Mouse (Mus musculus) small intestine, adult 2 months (tissue): ENCODE results near the gene Cfh. TPM values are rescaled to one million over a fixed set of nuclear protein-coding genes. Genes with fewer than 3 reads are reported as not detected.

Experiments
- H3K27ac ChIP-seq: fragments of 200-500 bp; 2 replicates; pipeline ENCODE4 v1.5.1; 2012; ENCODE audit warnings: low read depth, low read length, control low read depth, inconsistent platforms; ENCODE audit not compliant: insufficient read depth
- H3K27me3 ChIP-seq: fragments of 200-500 bp; 2 replicates; pipeline ENCODE4 v1.6.1; 2012; ENCODE audit warnings: mild to moderate bottlenecking, moderate library complexity, low read length, inconsistent platforms; ENCODE audit not compliant: control insufficient read depth, insufficient read depth
- H3K36me3 ChIP-seq: fragments of 200-500 bp; 2 replicates; pipeline ENCODE4 v1.6.1; 2012; ENCODE audit warnings: mild to moderate bottlenecking, low read length, control low read depth, inconsistent platforms; ENCODE audit not compliant: control insufficient read depth, insufficient read depth
- H3K4me1 ChIP-seq: fragments of 200-500 bp; 2 replicates; pipeline ENCODE4 v1.6.1; 2012; ENCODE audit warnings: low read length, inconsistent platforms, mixed read lengths; ENCODE audit not compliant: control insufficient read depth, insufficient read depth, insufficient read length
- H3K4me3 ChIP-seq: fragments of 200-500 bp; 2 replicates; pipeline ENCODE4 v1.5.1; 2012; ENCODE audit warnings: low read depth, mild to moderate bottlenecking, control low read depth, inconsistent platforms, low read length, moderate library complexity
- CTCF ChIP-seq: fragments of 200-500 bp; IDR thresholded peaks from 2 replicates; pipeline ENCODE4 v1.5.1; 2012; ENCODE audit warnings: low read depth, mild to moderate bottlenecking, control low read depth, inconsistent platforms, low read length, moderate library complexity, mixed read lengths; ENCODE audit not compliant: insufficient replicate concordance, insufficient read length; ENCODE audit errors: extremely low read depth
- POLR2A ChIP-seq: fragments of 200-500 bp; IDR thresholded peaks from 2 replicates; pipeline ENCODE4 v1.6.1; 2012; ENCODE audit warnings: low read depth, mild to moderate bottlenecking, control low read depth, inconsistent platforms, low read length, moderate library complexity
- WGBS: fragments of 180-500 bp; shearing (Covaris S2); methylation state at CpG from one replicate; pipeline ENCODE4 v1.1.7; 2018; 5-methylcytosine and 5-hydroxymethylcytosine counted together
- polyA plus RNA-seq: library from polyadenylated mRNA; depleted of rRNA; stranded (reverse); fragments of >200 nt; gene quantifications from 2 replicates; pipeline ENCODE4 v1.2.3, GENCODE M21; 2012; rRNA removed

Gene Cfh
- polyA plus RNA-seq, 1 experiment: 0.18 TPM

DNA sequence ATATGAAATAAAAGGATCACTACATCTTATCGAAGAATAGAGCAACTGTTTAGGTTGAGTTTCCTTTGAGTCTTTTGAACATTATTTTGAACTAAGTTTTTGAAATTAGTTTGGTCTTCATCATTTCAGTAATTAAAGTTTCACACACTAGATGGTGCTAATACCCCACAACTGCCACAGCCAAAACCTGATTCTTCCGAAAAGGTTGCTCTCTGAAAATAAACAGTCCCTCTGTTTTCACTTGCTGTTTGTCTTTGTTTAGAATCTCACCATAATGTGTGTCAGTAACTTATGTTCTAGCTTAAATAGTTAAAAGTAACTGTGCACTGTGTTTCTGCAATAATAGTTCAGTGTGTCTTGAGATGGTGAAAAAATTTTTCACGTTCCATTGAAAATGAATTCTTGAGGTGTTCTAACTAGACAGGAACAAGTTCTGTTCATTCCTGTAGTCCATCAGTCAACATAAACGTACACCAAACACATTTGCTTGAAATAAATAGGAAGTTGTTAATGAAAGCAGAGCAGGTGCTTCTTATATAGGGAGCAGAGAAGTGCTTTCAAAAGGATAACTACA is 11.9 kb downstream of the Cfh start:
- whole genome bisulfite sequencing: 23% methylated on average over 4 of the region's 4 CpGs
- no peaks in the 10 kb centered on the region for H3K36me3 ChIP-seq
- TF ChIP-seq POLR2A (no peak), CTCF (no peak)

DNA sequence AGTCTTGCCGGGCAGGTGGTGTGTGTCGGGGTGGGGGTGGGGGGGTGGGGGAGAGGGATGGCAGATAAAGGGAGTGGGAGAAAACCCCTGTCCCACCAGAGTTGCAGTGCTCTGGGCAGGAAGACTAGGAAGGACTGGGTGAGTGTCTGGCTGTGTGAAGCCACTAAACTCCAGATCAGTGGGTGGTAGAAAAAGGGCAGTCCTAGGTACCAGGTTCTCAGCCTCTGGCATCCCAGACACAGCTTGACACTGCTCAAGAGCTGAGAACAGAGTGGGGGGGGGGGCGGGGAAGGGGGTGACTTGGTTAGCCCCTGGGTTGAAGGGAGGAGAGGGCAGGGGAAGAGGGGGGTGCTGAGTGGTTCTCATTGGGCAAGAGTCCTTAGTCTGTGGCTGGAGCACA is 24.6 kb downstream of the Cfh start:
- no peak overlapping the region for H3K27ac ChIP-seq
- no peaks in the 10 kb centered on the region for H3K27me3 ChIP-seq
- TF ChIP-seq CTCF (no peak), POLR2A (no peak)
- no peak overlapping the region for H3K4me3 ChIP-seq
- 93% methylated on average over 2 of the region's 3 CpGs for WGBS
- no peaks in the 10 kb centered on the region for H3K36me3 ChIP-seq
- no peaks in the 10 kb centered on the region for H3K4me1 ChIP-seq

More for the DNA sequence above, 11.9 kb downstream of the Cfh start:
- Histone ChIP-seq H3K4me3 (no peak overlapping the region), H3K27me3 (no peaks in the 10 kb centered on the region), H3K4me1 (no peaks in the 10 kb centered on the region), H3K27ac (no peak overlapping the region)

DNA sequence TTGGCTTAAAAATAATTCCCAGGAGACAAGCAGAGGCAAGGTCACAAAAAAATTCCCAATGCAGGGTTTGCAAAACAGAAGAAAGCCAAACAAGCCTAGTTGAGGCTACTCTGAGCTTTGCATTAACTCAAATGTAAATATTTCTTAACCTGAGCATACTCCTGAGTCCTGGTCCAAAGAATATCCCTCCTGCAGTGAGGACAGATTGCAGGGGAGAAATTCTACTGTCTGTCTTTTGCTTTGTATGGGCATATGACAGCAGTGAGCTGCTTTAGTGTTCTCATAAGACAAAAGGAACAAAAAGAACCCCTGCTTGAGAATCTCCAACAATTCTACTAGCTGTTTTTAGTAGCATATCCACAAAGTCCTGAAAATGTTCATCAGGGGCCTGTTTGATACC is 114.1 kb downstream of the Cfh start:
- no peak overlapping the region for H3K27ac ChIP-seq
- no peak overlapping the region for H3K4me3 ChIP-seq
- H3K36me3 ChIP-seq: no peaks in the 10 kb centered on the region
- H3K4me1 ChIP-seq: no peaks in the 10 kb centered on the region
- H3K27me3 ChIP-seq: no peaks in the 10 kb centered on the region
- TF ChIP-seq POLR2A (no peak), CTCF (no peak)

Other genes starting within 250 kb of the Cfh start
- gene Kcnt2, start 62.4 kb upstream of the Cfh start, polyA plus RNA-seq: 0.08 TPM in 1 of 2 replicates, not detected in the other